8 mouse cellular contexts compared by ENCODE assay signal in the genomic region with DNA sequence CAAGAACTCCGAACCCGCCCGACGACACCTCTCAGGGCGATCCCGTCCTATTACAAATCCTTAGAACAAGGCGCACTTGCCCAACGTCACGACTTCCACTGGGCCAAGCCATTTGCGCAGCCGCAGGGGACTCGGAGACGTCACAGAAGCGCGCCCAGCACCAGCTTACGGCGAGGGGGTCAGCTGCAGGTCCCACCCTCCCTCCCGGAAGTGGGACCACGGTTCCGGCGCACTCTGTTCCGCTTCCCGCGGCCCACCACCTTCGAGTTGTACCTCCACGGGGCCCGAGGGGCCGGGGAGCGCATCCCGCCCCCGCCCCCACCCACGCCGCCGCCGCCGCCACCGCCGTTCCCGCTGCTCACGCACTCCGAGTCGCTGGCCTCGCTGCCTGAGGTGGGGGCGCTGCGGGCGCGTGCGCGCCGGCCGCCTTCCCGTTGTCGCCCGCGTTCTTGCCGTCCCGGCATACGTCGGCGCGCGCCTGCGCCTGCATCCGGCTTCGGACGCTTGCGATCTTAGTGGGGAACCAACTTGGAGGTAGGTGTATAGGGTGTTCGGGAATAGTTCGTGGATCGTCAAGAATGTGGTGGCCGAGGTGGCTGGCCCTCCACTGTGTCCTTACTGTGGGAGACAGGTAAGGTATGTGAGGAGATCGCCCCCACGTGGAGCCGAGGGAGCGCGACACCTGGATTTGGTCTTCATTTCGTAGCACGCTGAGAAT. TPM values are rescaled to one million over a fixed set of nuclear protein-coding genes. Genes with fewer than 3 reads are reported as not detected.
DNase-seq lines count a peak whose midpoint lies in the region; ATAC-seq and TF ChIP-seq lines count a peak whose summit lies in the region.

A gene (plus strand): TSS at position 237 of the 718 bp plus-strand sequence.
A gene (minus strand): TSS at position 640 of the 718 bp plus-strand sequence.

- TF ChIP-seq CTCF in bone marrow macrophage, adult 2 months (IDR thresholded peaks at IDR 0.05; ENCODE audit: low read depth, low read length): peak; percentile 74
- peak; percentile 89 for TF ChIP-seq CTCF in embryonic fibroblast, embryonic 13.5 days (IDR thresholded peaks at IDR 0.05; ENCODE audit: borderline replicate concordance, insufficient read depth, low read length)

- peak within 1 kb of the TSS; percentile 80 for H3K9ac ChIP-seq in kidney, embryonic 15.5 days

- peak within 1 kb of the TSS; percentile 93 for H3K4me3 ChIP-seq in bone marrow macrophage, adult 2 months (ENCODE audit: insufficient read depth, low read length)
- peak within 1 kb of the TSS; percentile 75 for H3K4me3 ChIP-seq in embryonic fibroblast, embryonic 13.5 days (ENCODE audit: insufficient read depth, low read length)
- peak within 1 kb of the TSS; percentile 71 for H3K4me3 ChIP-seq in kidney, embryonic 15.5 days (replicated peaks)

- no peak for TF ChIP-seq POLR2A in bone marrow macrophage, adult 2 months (IDR thresholded peaks at IDR 0.05; ENCODE audit: borderline replicate concordance, low read depth, low read length)
- peak; percentile 85 for TF ChIP-seq POLR2A in embryonic fibroblast, embryonic 13.5 days (IDR thresholded peaks at IDR 0.05; ENCODE audit: low read depth, low read length)

- peak within 1 kb of the TSS; percentile 75 for H3K4me2 ChIP-seq in kidney, embryonic 15.5 days

- peak; percentile 97 for ATAC-seq in kidney, embryonic 15.5 days (replicated peaks; ENCODE audit: low FRiP score)
- ATAC-seq in monocyte, adult 5-6 weeks (replicated peaks; ENCODE audit: insufficient number of reproducible peaks, low FRiP score, low TSS enrichment, poor library complexity, severe bottlenecking): peak; percentile 95

- H3K27me3 ChIP-seq in kidney, embryonic 15.5 days: no peaks in the 10 kb centered on the region

- peaks cover 64% of the 10 kb centered on the region for H3K36me3 ChIP-seq in kidney, embryonic 15.5 days

- peak; percentile 97 for DNase-seq in A20 (ENCODE audit: low read depth, low spot score)
- peak; percentile 96 for DNase-seq in heart, adult 9 months (ENCODE audit: low spot score in 2 of 2)
- DNase-seq in liver: peak; percentile 94
- peak; percentile 91 to 95 for DNase-seq in spleen, postnatal 4 days (ENCODE audit: low spot score in 2 of 2)

- under 1% methylated on average over 67 of the region's 78 CpGs for WGBS in kidney, embryonic 15.5 days

- no peaks in the 10 kb centered on the region for H3K9me3 ChIP-seq in kidney, embryonic 15.5 days (replicated peaks)

- peak within 1 kb of the TSS; percentile 59 for H3K27ac ChIP-seq in bone marrow macrophage, adult 2 months (ENCODE audit: insufficient read depth, low read depth, low read length)
- H3K27ac ChIP-seq in embryonic fibroblast, embryonic 13.5 days (ENCODE audit: insufficient read depth, low read length): peak within 1 kb of the TSS; percentile 45
- H3K27ac ChIP-seq in kidney, embryonic 15.5 days: peak within 1 kb of the TSS; percentile 95

- peaks cover 17% of the 10 kb centered on the region for H3K4me1 ChIP-seq in bone marrow macrophage, adult 2 months (ENCODE audit: control insufficient read depth, insufficient read depth, low read length)
- peaks cover 5% of the 10 kb centered on the region for H3K4me1 ChIP-seq in embryonic fibroblast, embryonic 13.5 days (ENCODE audit: control insufficient read depth, insufficient read depth, low read length)
- peaks cover 41% of the 10 kb centered on the region for H3K4me1 ChIP-seq in kidney, embryonic 15.5 days

RNA-seq across cellular contexts. Expression of the first gene that starts in this region (rescaled TPM):
- polyA plus RNA-seq in bone marrow macrophage, adult 2 months (2012; ENCODE audit: insufficient read depth, insufficient read length, missing spikeins): 22.0 and 22.3 TPM in 2 replicates
- 41.6 and 54.7 TPM in 2 replicates for polyA plus RNA-seq in embryonic fibroblast, embryonic 13.5 days (2011; ENCODE audit: insufficient read length, low read depth, missing spikeins)
- polyA plus RNA-seq in kidney, embryonic 15.5 days (2015; fragmentation: Nextera tagmentation; extraction: Ambion mirVana): 62.5 and 64.3 TPM in 2 replicates
- total RNA-seq in monocyte, adult 5-6 weeks (2017): 33.3 to 49.0 TPM (median 35.4 TPM) in 3 replicates

RNA-seq across cellular contexts. Expression of the second gene that starts in this region (rescaled TPM):
- 17.8 and 23.3 TPM in 2 replicates for polyA plus RNA-seq in bone marrow macrophage, adult 2 months (2012; ENCODE audit: insufficient read depth, insufficient read length, missing spikeins)
- polyA plus RNA-seq in embryonic fibroblast, embryonic 13.5 days (2011; ENCODE audit: insufficient read length, low read depth, missing spikeins): 11.4 and 12.0 TPM in 2 replicates
- polyA plus RNA-seq in kidney, embryonic 15.5 days (2015; fragmentation: Nextera tagmentation; extraction: Ambion mirVana): 17.7 and 23.0 TPM in 2 replicates
- 12.9 to 20.5 TPM (median 16.9 TPM) in 3 replicates for total RNA-seq in monocyte, adult 5-6 weeks (2017)

Comparison
In these comparisons a context has a peak if more than half of its experiments do, and no peak if none do; other contexts are left out.
1. Peak in every context shown above with its lines: DNase-seq, ATAC-seq, H3K4me3 ChIP-seq and H3K27ac ChIP-seq.
2. H3K27ac ChIP-seq: peak in every context shown above with its lines; median percentile 95 in kidney, embryonic 15.5 days; 59 in bone marrow macrophage, adult 2 months; 45 in embryonic fibroblast, embryonic 13.5 days.